Mouse (Mus musculus) midbrain, embryonic 16.5 days (tissue): ENCODE data around the gene Nlk. TPM values are rescaled to one million over a fixed set of nuclear protein-coding genes. Genes with fewer than 3 reads are reported as not detected.

Experiments used
- ATAC-seq: fragments of 200-750 bp; cut with Nextera tagmentation; 2 replicates; pipeline ENCODE4 v1.8.0; 2017; ENCODE audit warnings: moderate TSS enrichment
- H3K27ac ChIP-seq: fragments of 300-500 bp; sonication (generic); 2 replicates; pipeline ENCODE4 v1.5.1; 2014; ENCODE audit warnings: mild to moderate bottlenecking, low read length, mixed read lengths
- H3K27me3 ChIP-seq: fragments of 300-500 bp; sonication (generic); 2 replicates; pipeline ENCODE4 v1.6.1; 2014; ENCODE audit warnings: low read depth, low read length, mixed read lengths; ENCODE audit not compliant: control insufficient read depth, insufficient read depth
- H3K36me3 ChIP-seq: fragments of 300-500 bp; sonication (generic); 2 replicates; pipeline ENCODE4 v1.6.1; 2014; ENCODE audit warnings: mild to moderate bottlenecking, low read length, moderate library complexity, mixed read lengths; ENCODE audit not compliant: control insufficient read depth, insufficient read depth
- H3K4me1 ChIP-seq: fragments of 300-500 bp; sonication (generic); 2 replicates; pipeline ENCODE4 v1.6.1; 2014; ENCODE audit warnings: mild to moderate bottlenecking, low read length, mixed read lengths; ENCODE audit not compliant: control insufficient read depth, insufficient read depth
- H3K4me2 ChIP-seq: fragments of 300-500 bp; sonication (generic); 2 replicates; pipeline ENCODE4 v1.6.1; 2014; ENCODE audit warnings: mild to moderate bottlenecking, low read length, mixed read lengths
- H3K4me3 ChIP-seq: fragments of 300-500 bp; sonication (generic); 2 replicates; pipeline ENCODE4 v1.5.1; 2014; ENCODE audit warnings: low read depth, mild to moderate bottlenecking, low read length, moderate library complexity, mixed read lengths
- H3K9ac ChIP-seq: fragments of 300-500 bp; sonication (generic); 2 replicates; pipeline ENCODE4 v1.6.1; 2014; ENCODE audit warnings: low read depth, low read length, mixed read lengths
- H3K9me3 ChIP-seq: fragments of 300-500 bp; sonication (generic); replicated peaks from 2 replicates; pipeline ENCODE4 v1.6.1; 2014; ENCODE audit warnings: mild to moderate bottlenecking, low read length, mixed read lengths; ENCODE audit not compliant: control insufficient read depth, poor library complexity, severe bottlenecking
- WGBS: fragments of 180-500 bp; shearing (Covaris S2); extraction: QIAGEN DNeasy Blood & Tissue Kit; methylation state at CpG from one replicate; pipeline ENCODE4 v1.1.7; 2014; 5-methylcytosine and 5-hydroxymethylcytosine counted together
- polyA plus RNA-seq: library from polyadenylated mRNA; unstranded; fragments of >200 nt; fragmentation: Nextera tagmentation; extraction: Ambion mirVana; gene quantifications from 2 replicates; pipeline ENCODE4 v1.2.1, GENCODE M21; 2015

Gene Nlk
- polyA plus RNA-seq, 1 experiment from 2014 or later = 26.2 TPM

GRCm38 (mm10) chr11:78524838-78525237 is 172.3 kb downstream of the Nlk start:
- Histone ChIP-seq H3K9me3 (no peaks in the 10 kb centered on the region), H3K27ac (no peak overlapping the region), H3K27me3 (no peaks in the 10 kb centered on the region), H3K4me2 (no peak overlapping the region), H3K9ac (no peak overlapping the region), H3K36me3 (peaks cover 77% of the 10 kb centered on the region), H3K4me1 (no peaks in the 10 kb centered on the region), H3K4me3 (no peak overlapping the region)
- 84% methylated on average over 2 of the region's 2 CpGs for WGBS
- ATAC-seq = no peak

- no peak for ATAC-seq
- Histone ChIP-seq H3K4me1 (no peaks in the 10 kb centered on the region), H3K9ac (no peak overlapping the region), H3K4me2 (no peak overlapping the region), H3K9me3 (no peaks in the 10 kb centered on the region), H3K36me3 (peaks cover 65% of the 10 kb centered on the region), H3K4me3 (no peak overlapping the region), H3K27me3 (no peaks in the 10 kb centered on the region), H3K27ac (no peak overlapping the region)
- 80% methylated on average over 9 of the region's 9 CpGs for WGBS
Measured at GRCm38 (mm10) chr11:78523241-78523955, 173.8 kb downstream of the Nlk start.

- H3K4me1 ChIP-seq = no peaks in the 10 kb centered on the region
- no peaks in the 10 kb centered on the region for H3K9me3 ChIP-seq
- H3K27me3 ChIP-seq = no peaks in the 10 kb centered on the region
- H3K9ac ChIP-seq = no peak overlapping the region
- H3K27ac ChIP-seq = no peak overlapping the region
- ATAC-seq = no peak
- WGBS = 86% methylated on average over 1 of the region's 1 CpGs
- no peak overlapping the region for H3K4me2 ChIP-seq
- no peak overlapping the region for H3K4me3 ChIP-seq
- H3K36me3 ChIP-seq = peaks cover 58% of the 10 kb centered on the region
Measured at GRCm38 (mm10) chr11:78522481-78522997, 174.6 kb downstream of the Nlk start.

- Histone ChIP-seq H3K4me3 (no peak overlapping the region), H3K4me1 (no peaks in the 10 kb centered on the region), H3K9me3 (no peaks in the 10 kb centered on the region), H3K27me3 (no peaks in the 10 kb centered on the region), H3K4me2 (no peak overlapping the region), H3K9ac (no peak overlapping the region), H3K27ac (no peak overlapping the region), H3K36me3 (peaks cover 53% of the 10 kb centered on the region)
- ATAC-seq = no peak
- 85% methylated on average over 3 of the region's 3 CpGs for WGBS
Measured at GRCm38 (mm10) chr11:78521880-78522279, 175.3 kb downstream of the Nlk start.

- Histone ChIP-seq H3K4me3 (no peak overlapping the region), H3K36me3 (peaks cover 45% of the 10 kb centered on the region), H3K9me3 (no peaks in the 10 kb centered on the region), H3K27me3 (no peaks in the 10 kb centered on the region), H3K27ac (no peak overlapping the region), H3K4me1 (0 out of 2 replicates have a peak, but pooled peaks cover 3% of the 10 kb centered on the region), H3K9ac (no peak overlapping the region), H3K4me2 (no peak overlapping the region)
- WGBS = 91% methylated on average over 10 of the region's 10 CpGs
- no peak for ATAC-seq
Measured at GRCm38 (mm10) chr11:78518931-78519330, 178.2 kb downstream of the Nlk start.

Other genes starting within 250 kb of the Nlk start
- 23.0 and 25.6 TPM in 2 replicates for gene Slc46a1, start 231.7 kb downstream of the Nlk start, polyA plus RNA-seq
- gene Sarm1, start 199.6 kb downstream of the Nlk start, polyA plus RNA-seq = 49.9 and 50.7 TPM in 2 replicates
- 115 and 127 TPM in 2 replicates for gene Vtn, start 198.3 kb downstream of the Nlk start, polyA plus RNA-seq
- 0.14 TPM in 1 of 2 replicates, not detected in the other for gene Sebox, start 193.9 kb downstream of the Nlk start, polyA plus RNA-seq
- 95.5 and 96.6 TPM in 2 replicates for gene Tmem199, start 185.2 kb downstream of the Nlk start, polyA plus RNA-seq
- 176 and 184 TPM in 2 replicates for gene Poldip2, start 185.2 kb downstream of the Nlk start, polyA plus RNA-seq
- 67.7 and 68.8 TPM in 2 replicates for gene Tnfaip1, start 161.0 kb downstream of the Nlk start, polyA plus RNA-seq
- gene Ift20, start 161.0 kb downstream of the Nlk start, polyA plus RNA-seq = 130 and 137 TPM in 2 replicates
- 33.8 and 41.7 TPM in 2 replicates for gene Tmem97, start 146.6 kb downstream of the Nlk start, polyA plus RNA-seq
- 25.2 and 27.8 TPM in 2 replicates for gene Ccnq, start 54.4 kb upstream of the Nlk start, polyA plus RNA-seq
- 40.6 and 47.9 TPM in 2 replicates for gene Lyrm9, start 129.2 kb upstream of the Nlk start, polyA plus RNA-seq
- 0.87 and 1.1 TPM in 2 replicates for gene Nos2, start 223.4 kb upstream of the Nlk start, polyA plus RNA-seq